Mouse (Mus musculus) G1E (cell line): ENCODE data around the gene Pfkm. TPM values are rescaled to one million over a fixed set of nuclear protein-coding genes. Genes with fewer than 3 reads are reported as not detected.

Source experiments
- ATAC-seq: 2 replicates; pipeline ENCODE4 v1.8.0; 2016; ENCODE audit warnings: mild to moderate bottlenecking; ENCODE audit not compliant: insufficient number of reproducible peaks, poor library complexity, low FRiP score, severe bottlenecking; ENCODE audit errors: extremely low read depth
- DNase-seq: peaks from one replicate; pipeline ENCODE4 v3.0.0; 2012; ENCODE audit warnings: low spot score
- H3K27me3 ChIP-seq: 2 replicates; pipeline ENCODE4 v1.6.1; 2012; ENCODE audit warnings: mild to moderate bottlenecking, low read length, inconsistent platforms; ENCODE audit not compliant: insufficient read depth
- H3K36me3 ChIP-seq: replicated peaks from 2 replicates; pipeline ENCODE3; 2012; ENCODE audit warnings: mild to moderate bottlenecking, inconsistent platforms
- H3K4me1 ChIP-seq: 2 replicates; pipeline ENCODE4 v1.6.1; 2012; ENCODE audit warnings: low read depth, low read length, inconsistent platforms, mixed read lengths; ENCODE audit not compliant: insufficient read depth
- H3K4me3 ChIP-seq: 2 replicates; pipeline ENCODE4 v1.5.1; 2012; ENCODE audit warnings: low read depth, mild to moderate bottlenecking, inconsistent platforms, low read length, moderate library complexity, mixed read lengths
- H3K9me3 ChIP-seq: replicated peaks from 2 replicates; pipeline ENCODE4 v1.6.1; 2012; ENCODE audit warnings: inconsistent platforms
- CTCF ChIP-seq: IDR thresholded peaks from 2 replicates; pipeline ENCODE4 v1.5.1; 2012; ENCODE audit warnings: low read depth, low read length, inconsistent platforms, mixed read lengths
- GATA1 ChIP-seq: IDR thresholded peaks from 2 replicates; pipeline ENCODE4 v1.6.1; 2012; ENCODE audit warnings: borderline replicate concordance, low read length, inconsistent platforms, mixed read lengths
- GATA2 ChIP-seq: IDR thresholded peaks from 2 replicates; pipeline ENCODE4 v1.6.1; 2012; ENCODE audit warnings: low read depth, low read length, inconsistent platforms, borderline replicate concordance
- POLR2AphosphoS5 ChIP-seq: IDR thresholded peaks from 2 replicates; pipeline ENCODE4 v1.6.1; 2012; ENCODE audit warnings: low read depth, low read length, inconsistent platforms; ENCODE audit not compliant: insufficient replicate concordance
- TAL1 ChIP-seq: conservative IDR thresholded peaks from 2 replicates; pipeline ENCODE4 v1.6.1; 2012; ENCODE audit warnings: low read depth, low read length, inconsistent platforms, mixed read lengths
- polyA plus RNA-seq: library from polyadenylated mRNA; stranded (reverse); fragments of >175 nt; gene quantifications from 2 replicates; pipeline ENCODE4 v1.2.3, GENCODE M21; 2012
- total RNA-seq, 2 experiments: library from RNA; stranded (forward) in 1 of 2; stranded (reverse) in 1 of 2; fragments of 200-1000 nt in 1 of 2; fragments of >200 nt in 1 of 2; fragmentation: Nextera tagmentation in 1 of 2; gene quantifications; 2 replicates each; pipeline ENCODE4 v1.2.3; 2014 to 2017

Gene Pfkm
- total and polyA plus RNA-seq, 3 experiments, result 13.3 to 48.1 (median 13.5) TPM

DNA sequence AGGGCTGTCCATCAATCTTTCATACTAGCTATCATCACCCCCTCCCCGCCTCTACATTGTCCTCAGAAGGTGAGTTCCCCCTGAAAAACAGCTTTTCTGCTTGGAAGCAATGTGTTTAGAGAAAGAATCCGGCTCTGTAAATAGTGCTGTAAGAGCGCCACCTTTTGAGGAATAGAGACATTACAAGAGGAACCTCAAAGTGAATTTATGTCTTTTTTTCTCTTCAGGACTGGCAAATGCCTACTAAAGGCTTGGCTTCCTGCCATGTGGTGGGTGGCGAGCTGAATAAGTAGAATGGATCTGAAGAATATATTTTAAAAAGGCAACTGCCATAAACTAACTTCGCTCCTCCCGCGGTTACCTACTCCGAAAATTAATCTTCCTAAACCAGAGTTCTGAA lies 81.4 kb downstream of the Pfkm start:
- no peaks in the 10 kb centered on the region for H3K4me1 ChIP-seq
- ATAC-seq (no peak), DNase-seq (no peak)
- H3K9me3 ChIP-seq, result no peaks in the 10 kb centered on the region
- H3K27me3 ChIP-seq, result peaks cover 25% of the 10 kb centered on the region
- no peak for TF ChIP-seq GATA1
- TF ChIP-seq TAL1, result no peak
- no peak for TF ChIP-seq GATA2
- TF ChIP-seq CTCF, result 0 out of 2 replicates have a peak, but pooled peaks have one; percentile 14
- H3K36me3 ChIP-seq, result no peaks in the 10 kb centered on the region
- H3K4me3 ChIP-seq, result no peak overlapping the region

- Histone ChIP-seq H3K9me3 (no peaks in the 10 kb centered on the region), H3K27me3 (peaks cover 17% of the 10 kb centered on the region), H3K4me3 (no peak overlapping the region), H3K4me1 (peaks cover 4% of the 10 kb centered on the region; the same call in 1 of the 2 replicates), H3K36me3 (no peaks in the 10 kb centered on the region)
- TF ChIP-seq CTCF, result no peak
- TF ChIP-seq POLR2AphosphoS5, result no peak
- TF ChIP-seq TAL1, result no peak
- TF ChIP-seq GATA2, result no peak
- TF ChIP-seq GATA1, result no peak
- ATAC-seq (no peak), DNase-seq (no peak)
Observed at GRCm38 (mm10) chr15:98177320-98177719, 84.9 kb downstream of the Pfkm start.

DNA sequence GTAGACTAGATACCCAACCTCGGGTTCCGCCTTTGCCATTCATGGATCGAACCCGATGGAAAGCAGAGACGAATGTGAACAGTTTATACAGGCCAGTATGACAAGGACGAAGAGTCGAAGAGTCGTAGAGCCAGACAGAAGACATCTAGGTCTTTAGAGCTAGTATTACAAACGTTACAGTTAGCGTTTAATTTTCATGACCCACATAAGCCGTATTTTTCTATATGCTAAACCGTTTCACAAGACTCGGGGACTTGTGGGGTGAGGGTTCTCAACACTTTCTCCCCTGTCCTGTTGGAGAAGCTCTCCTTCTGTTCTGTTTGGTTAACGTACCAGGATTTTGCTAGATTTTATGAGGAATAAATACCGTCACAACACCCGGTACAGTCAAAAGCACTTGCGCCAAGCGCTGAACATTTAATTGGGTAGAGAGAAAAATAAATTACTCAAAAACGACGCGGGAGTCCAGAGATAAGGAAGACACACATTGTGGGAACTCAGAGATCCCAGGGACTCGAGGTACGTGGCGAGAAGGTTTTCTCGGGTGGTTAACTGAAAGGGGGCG lies 88.3 kb downstream of the Pfkm start:
- no peak for TF ChIP-seq GATA2
- TF ChIP-seq TAL1, result no peak
- no peak for TF ChIP-seq GATA1
- no peak for TF ChIP-seq CTCF
- no peak for TF ChIP-seq POLR2AphosphoS5
- ATAC-seq, result no peak
- Histone ChIP-seq H3K4me3 (peak overlapping the region; percentile 66; the same call in 1 of the 2 replicates), H3K4me1 (peaks cover 4% of the 10 kb centered on the region; the same call in 1 of the 2 replicates), H3K27me3 (peaks cover 20% of the 10 kb centered on the region), H3K36me3 (no peaks in the 10 kb centered on the region), H3K9me3 (no peaks in the 10 kb centered on the region)
- no peak for DNase-seq

GRCm38 (mm10) chr15:98181132-98181711 lies 88.8 kb downstream of the Pfkm start:
- peaks cover 23% of the 10 kb centered on the region for H3K27me3 ChIP-seq
- peak; percentile 84 for ATAC-seq
- no peaks in the 10 kb centered on the region for H3K36me3 ChIP-seq
- peaks cover 4% of the 10 kb centered on the region; the same call in 1 of the 2 replicates for H3K4me1 ChIP-seq
- TF ChIP-seq CTCF, result no peak
- TF ChIP-seq GATA1, result no peak
- TF ChIP-seq POLR2AphosphoS5, result no peak
- no peak for TF ChIP-seq GATA2
- TF ChIP-seq TAL1, result no peak
- DNase-seq, result peak; percentile 35
- H3K9me3 ChIP-seq, result no peaks in the 10 kb centered on the region
- peak overlapping the region; percentile 66; the same call in 1 of the 2 replicates for H3K4me3 ChIP-seq

Other genes starting within 250 kb of the Pfkm start
- 20.4 and 21.1 TPM in 2 replicates for gene Hdac7, start 248.1 kb upstream of the Pfkm start, total RNA-seq (2014; fragmentation: Nextera tagmentation)
- gene Hdac7, start 248.1 kb upstream of the Pfkm start, total RNA-seq (2017), result 3.0 and 3.9 TPM in 2 replicates
- 117 and 164 TPM in 2 replicates for gene Hdac7, start 248.1 kb upstream of the Pfkm start, polyA plus RNA-seq
- 0.45 and 1.1 TPM in 2 replicates for gene Vdr, start 182.0 kb upstream of the Pfkm start, total RNA-seq (2014; fragmentation: Nextera tagmentation)
- gene Vdr, start 182.0 kb upstream of the Pfkm start, total RNA-seq (2017), result 0.23 and 0.33 TPM in 2 replicates
- 0.09 and 0.11 TPM in 2 replicates for gene Vdr, start 182.0 kb upstream of the Pfkm start, polyA plus RNA-seq
- gene Tmem106c, start 128.4 kb upstream of the Pfkm start, total RNA-seq (2014; fragmentation: Nextera tagmentation), result 52.1 and 54.3 TPM in 2 replicates
- 18.6 and 18.7 TPM in 2 replicates for gene Tmem106c, start 128.4 kb upstream of the Pfkm start, total RNA-seq (2017)
- gene Tmem106c, start 128.4 kb upstream of the Pfkm start, polyA plus RNA-seq, result 12.5 and 19.2 TPM in 2 replicates
- not detected in 2 replicates for gene Col2a1, start 87.9 kb upstream of the Pfkm start, total RNA-seq (2014; fragmentation: Nextera tagmentation)
- gene Col2a1, start 87.9 kb upstream of the Pfkm start, total RNA-seq (2017), result 0.06 and 0.11 TPM in 2 replicates
- 0.01 TPM in 1 of 2 replicates, not detected in the other for gene Col2a1, start 87.9 kb upstream of the Pfkm start, polyA plus RNA-seq
- gene Senp1, start 1.2 kb downstream of the Pfkm start, total RNA-seq (2014; fragmentation: Nextera tagmentation), result 61.3 and 71.2 TPM in 2 replicates
- gene Senp1, start 1.2 kb downstream of the Pfkm start, total RNA-seq (2017), result 44.4 and 55.5 TPM in 2 replicates
- 17.1 and 18.8 TPM in 2 replicates for gene Senp1, start 1.2 kb downstream of the Pfkm start, polyA plus RNA-seq
- gene Asb8, start 73.0 kb downstream of the Pfkm start, total RNA-seq (2014; fragmentation: Nextera tagmentation), result 30.4 and 32.2 TPM in 2 replicates
- 27.2 and 37.5 TPM in 2 replicates for gene Asb8, start 73.0 kb downstream of the Pfkm start, total RNA-seq (2017)
- 4.2 and 5.1 TPM in 2 replicates for gene Asb8, start 73.0 kb downstream of the Pfkm start, polyA plus RNA-seq
- not detected in 2 replicates for gene Ccdc184, start 74.6 kb downstream of the Pfkm start, total RNA-seq (2014; fragmentation: Nextera tagmentation)
- not detected in 2 replicates for gene Ccdc184, start 74.6 kb downstream of the Pfkm start, total RNA-seq (2017)
- not detected in 2 replicates for gene Ccdc184, start 74.6 kb downstream of the Pfkm start, polyA plus RNA-seq
- not detected in 2 replicates for gene Olfr288, start 103.0 kb downstream of the Pfkm start, total RNA-seq (2014; fragmentation: Nextera tagmentation)
- not detected in 2 replicates for gene Olfr288, start 103.0 kb downstream of the Pfkm start, total RNA-seq (2017)
- gene Olfr288, start 103.0 kb downstream of the Pfkm start, polyA plus RNA-seq, result not detected in 2 replicates
- not detected in 2 replicates for gene Gm44579, start 128.4 kb downstream of the Pfkm start, total RNA-seq (2014; fragmentation: Nextera tagmentation)
- gene Gm44579, start 128.4 kb downstream of the Pfkm start, total RNA-seq (2017), result 0.22 TPM in 1 of 2 replicates, not detected in the other
- not detected in 2 replicates for gene Gm44579, start 128.4 kb downstream of the Pfkm start, polyA plus RNA-seq
- not detected in 2 replicates for gene Olfr287, start 128.5 kb downstream of the Pfkm start, total RNA-seq (2014; fragmentation: Nextera tagmentation)
- gene Olfr287, start 128.5 kb downstream of the Pfkm start, total RNA-seq (2017), result not detected in 2 replicates
- gene Olfr287, start 128.5 kb downstream of the Pfkm start, polyA plus RNA-seq, result not detected in 2 replicates
- gene Olfr286, start 141.9 kb downstream of the Pfkm start, total RNA-seq (2014; fragmentation: Nextera tagmentation), result not detected in 2 replicates
- gene Olfr286, start 141.9 kb downstream of the Pfkm start, total RNA-seq (2017), result 0.11 and 0.12 TPM in 2 replicates
- gene Olfr286, start 141.9 kb downstream of the Pfkm start, polyA plus RNA-seq, result not detected in 2 replicates
- gene H1fnt, start 164.7 kb downstream of the Pfkm start, total RNA-seq (2014; fragmentation: Nextera tagmentation), result not detected in 2 replicates
- not detected in 2 replicates for gene H1fnt, start 164.7 kb downstream of the Pfkm start, total RNA-seq (2017)
- not detected in 2 replicates for gene H1fnt, start 164.7 kb downstream of the Pfkm start, polyA plus RNA-seq
- gene Zfp641, start 203.6 kb downstream of the Pfkm start, total RNA-seq (2014; fragmentation: Nextera tagmentation), result not detected in 2 replicates
- 0.05 TPM in 1 of 2 replicates, not detected in the other for gene Zfp641, start 203.6 kb downstream of the Pfkm start, total RNA-seq (2017)
- not detected in 2 replicates for gene Zfp641, start 203.6 kb downstream of the Pfkm start, polyA plus RNA-seq
- gene Olfr285, start 224.8 kb downstream of the Pfkm start, total RNA-seq (2014; fragmentation: Nextera tagmentation), result not detected in 2 replicates
- 0.05 and 0.06 TPM in 2 replicates for gene Olfr285, start 224.8 kb downstream of the Pfkm start, total RNA-seq (2017)
- not detected in 2 replicates for gene Olfr285, start 224.8 kb downstream of the Pfkm start, polyA plus RNA-seq
- gene Olfr284, start 248.4 kb downstream of the Pfkm start, total RNA-seq (2014; fragmentation: Nextera tagmentation), result not detected in 2 replicates
- not detected in 2 replicates for gene Olfr284, start 248.4 kb downstream of the Pfkm start, total RNA-seq (2017)
- gene Olfr284, start 248.4 kb downstream of the Pfkm start, polyA plus RNA-seq, result not detected in 2 replicates